Mouse (Mus musculus) A20 (cell line): ENCODE measurements around the gene Sub1.

Experiments used
- DNase-seq: peaks from one replicate; pipeline ENCODE4 v3.0.0-alpha.2; 2011; ENCODE audit warnings: low read depth, low spot score

Sub1 gene

DNA sequence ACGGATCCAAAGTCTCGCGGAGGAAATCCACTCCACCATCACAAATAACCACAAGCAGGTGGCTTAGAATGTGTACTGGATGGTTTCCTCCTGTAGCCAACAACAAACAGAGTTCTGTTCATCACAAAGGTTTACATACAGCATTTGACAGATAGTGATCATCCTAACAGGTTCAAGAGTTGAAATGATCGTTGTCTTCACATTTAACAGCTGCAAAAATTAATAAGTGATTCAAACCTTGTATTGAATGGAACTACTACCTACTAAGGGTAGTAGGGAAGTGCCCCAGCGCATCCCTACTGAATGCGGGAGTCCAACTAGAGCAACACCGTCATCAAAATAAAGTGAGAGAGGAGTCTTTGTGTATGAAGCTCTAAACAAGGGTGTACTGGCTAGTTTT, at the start of gene Sub1:
Gene Sub1 (minus strand): TSS at position 101 of the 400 bp plus-strand sequence.
- no peak for DNase-seq

DNA sequence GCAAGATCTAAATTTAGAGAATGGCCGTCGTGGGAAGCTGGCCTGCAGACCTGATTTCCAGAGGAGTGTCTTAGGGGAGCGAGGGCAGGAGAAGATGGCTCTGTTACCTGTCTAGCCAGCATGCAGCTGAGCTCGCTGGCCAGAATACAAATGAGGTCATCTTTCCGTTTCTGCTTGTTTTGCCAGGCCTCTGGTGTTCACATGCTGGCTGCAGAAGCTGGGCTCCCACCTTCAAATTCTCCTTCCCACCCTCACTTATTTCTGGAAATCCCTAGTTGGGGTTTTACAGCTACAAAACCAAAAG, 43.6 kb upstream of the Sub1 start:
- DNase-seq = no peak

DNA sequence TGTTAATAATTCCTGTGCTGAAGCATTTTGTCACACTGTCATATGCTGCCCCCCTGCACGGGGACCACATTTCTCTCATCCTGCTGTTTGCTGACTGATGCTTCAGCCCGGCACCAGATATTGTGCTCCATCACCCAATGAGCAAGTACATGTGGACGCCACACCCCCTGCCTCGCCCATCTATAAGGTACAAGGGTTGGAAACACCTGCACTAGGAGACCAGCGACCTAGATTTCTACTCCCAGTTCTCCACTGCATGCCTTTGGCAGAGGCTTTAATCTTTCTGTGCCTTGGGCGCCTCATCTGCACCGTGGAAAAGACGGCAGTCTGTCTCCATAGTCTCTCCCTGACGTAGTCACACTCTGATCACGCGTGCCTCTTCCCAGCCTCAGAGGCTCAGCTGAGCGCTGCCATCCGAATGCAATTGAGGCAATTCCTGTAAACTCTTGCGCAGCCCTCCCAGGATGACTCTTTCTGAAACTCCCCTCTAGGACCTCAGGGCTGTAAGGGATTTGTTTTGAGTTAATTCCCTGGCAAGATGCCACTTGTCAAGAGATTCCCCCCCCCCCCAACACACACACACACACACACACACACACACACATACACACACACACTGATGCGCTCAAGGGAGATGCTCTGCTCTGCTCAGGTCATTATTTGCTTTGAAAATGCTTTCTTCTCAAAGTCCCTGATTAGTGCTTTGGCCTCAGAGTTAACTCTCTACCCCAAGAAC, 43.1 kb upstream of the Sub1 start:
- DNase-seq = no peak

DNA sequence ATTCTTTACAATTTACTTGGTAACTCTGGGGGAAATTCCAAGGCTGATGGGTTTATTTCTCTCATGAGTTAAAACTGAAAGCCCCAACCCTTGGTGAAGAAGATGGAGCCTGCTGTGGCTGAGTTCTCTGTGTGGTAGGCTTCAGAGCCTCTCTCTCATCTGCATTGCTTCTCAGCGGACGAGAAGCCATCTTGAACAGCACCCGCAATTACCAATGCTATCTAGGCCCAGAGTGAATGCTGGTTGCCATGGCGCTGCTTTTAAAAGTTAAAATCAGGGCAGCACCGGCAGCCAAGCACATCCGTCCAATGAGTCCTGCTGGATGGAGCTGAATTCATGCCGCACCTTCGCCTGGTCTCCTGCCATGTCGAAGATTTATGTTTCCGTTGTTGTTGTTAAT, 42.5 kb upstream of the Sub1 start:
- DNase-seq = no peak

DNA sequence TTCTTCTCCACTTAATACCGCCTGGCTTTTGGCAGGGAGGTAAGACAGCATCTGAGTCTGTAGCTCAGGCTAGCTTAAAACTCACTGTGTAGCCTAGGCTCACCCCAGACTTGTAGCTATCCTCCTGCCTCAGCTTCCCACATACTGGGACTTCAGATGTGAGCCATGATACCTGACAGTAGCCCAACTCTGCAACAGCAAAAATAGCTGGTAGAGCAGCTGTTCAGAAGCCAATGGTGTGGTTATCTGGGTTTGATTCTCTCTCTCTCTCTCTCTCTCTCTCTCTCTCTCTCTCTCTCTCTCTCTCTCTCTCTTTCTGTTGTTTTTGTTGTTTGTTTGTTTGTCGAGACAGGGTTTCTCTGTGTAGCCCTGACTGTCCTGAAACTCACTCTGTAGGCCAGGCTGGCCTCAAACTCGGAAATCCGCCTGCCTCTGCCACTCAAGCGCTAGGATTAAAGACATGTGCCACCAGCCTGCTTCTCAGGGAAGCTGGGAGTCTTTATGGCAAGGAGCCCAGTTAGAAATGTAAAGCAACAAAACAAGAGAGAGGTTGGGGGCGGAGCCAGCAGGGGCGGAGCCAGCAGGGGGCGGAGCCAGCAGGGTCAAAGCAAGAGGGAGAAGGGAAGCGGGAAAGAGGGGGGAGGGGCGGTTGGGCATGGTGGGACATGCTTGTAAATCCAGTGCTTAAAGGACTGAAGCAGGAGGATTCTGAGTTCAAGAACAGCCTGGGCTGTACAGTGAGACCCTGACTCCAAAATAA, 41.3 kb upstream of the Sub1 start:
- DNase-seq = no peak

DNA sequence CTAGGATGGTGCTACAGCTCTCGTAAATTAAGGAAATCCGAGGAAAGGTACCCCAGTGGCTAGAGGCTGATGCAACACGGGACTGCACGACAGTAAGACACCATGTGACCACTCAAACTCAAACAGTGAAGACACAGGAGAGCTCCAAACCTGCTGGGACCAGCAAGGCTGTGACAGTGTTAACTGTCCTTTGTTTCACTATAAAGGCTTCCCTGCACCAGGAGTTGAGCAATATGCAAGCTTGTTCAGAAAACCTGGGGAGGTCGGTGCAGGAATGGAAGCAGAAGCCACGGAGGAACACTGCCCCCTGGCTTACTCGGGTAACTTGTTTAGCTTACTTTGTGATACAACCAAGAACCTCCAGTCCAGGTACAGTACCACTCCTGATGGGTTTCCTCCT, 40.4 kb upstream of the Sub1 start:
- peak; percentile 54 for DNase-seq

DNA sequence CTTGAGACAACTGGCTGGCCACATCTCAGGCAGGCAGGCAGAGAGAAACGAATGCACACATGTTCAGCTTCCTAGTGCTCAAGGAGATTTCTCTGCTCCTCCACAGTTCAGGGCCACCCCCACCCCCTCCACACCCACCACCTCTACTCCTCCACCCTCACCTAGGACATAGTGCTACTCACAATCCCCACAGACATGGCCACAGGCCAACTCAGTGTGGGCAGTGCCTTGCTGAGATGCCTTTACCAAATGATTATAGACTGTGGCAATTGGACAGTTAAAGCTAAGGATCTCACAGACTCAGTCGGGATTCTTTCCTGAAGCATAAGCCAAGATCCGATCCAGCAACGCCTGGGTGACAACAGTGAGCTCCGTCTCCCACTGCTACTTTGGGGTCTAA, 39.9 kb upstream of the Sub1 start:
- no peak for DNase-seq

DNA sequence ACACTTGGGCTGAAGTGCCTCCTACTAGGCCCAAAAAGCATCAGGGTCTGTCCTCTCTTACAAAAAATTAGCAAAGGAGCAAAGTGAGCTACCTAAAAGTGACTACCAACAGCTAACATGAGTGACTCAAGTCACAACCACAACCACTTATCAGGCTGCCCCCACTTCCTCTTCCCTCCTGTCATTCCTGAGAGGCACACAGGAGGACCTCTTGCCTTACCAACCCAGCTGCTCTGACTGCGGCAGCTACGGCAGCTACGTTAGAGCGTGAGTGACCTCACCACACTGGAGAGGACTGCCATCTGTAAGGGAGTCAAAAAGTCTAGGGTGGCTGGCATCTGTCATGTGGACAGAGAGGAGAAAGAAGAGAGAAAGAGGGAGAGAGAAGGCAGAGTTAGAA, 37.5 kb upstream of the Sub1 start:
- DNase-seq = peak; percentile 35

DNA sequence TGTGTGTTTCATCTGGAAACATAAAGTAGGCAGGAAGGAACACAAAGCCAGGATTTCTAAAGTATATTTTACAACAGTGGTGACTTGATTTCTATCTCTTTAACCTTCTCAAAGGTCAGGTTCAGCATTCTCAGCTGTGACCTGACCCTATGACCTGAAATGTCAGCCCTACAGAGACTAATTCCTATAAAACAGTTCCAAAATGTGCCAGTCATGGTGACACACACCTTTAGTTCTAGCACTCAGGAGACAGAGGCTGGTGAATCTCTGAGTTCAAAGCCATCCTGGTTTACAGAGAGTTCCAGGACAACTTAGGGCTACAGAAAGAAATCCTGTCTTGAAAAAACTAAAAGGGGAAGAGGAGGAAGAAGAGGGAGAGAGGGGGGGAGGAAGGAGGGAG, 36.4 kb upstream of the Sub1 start:
- no peak for DNase-seq

DNA sequence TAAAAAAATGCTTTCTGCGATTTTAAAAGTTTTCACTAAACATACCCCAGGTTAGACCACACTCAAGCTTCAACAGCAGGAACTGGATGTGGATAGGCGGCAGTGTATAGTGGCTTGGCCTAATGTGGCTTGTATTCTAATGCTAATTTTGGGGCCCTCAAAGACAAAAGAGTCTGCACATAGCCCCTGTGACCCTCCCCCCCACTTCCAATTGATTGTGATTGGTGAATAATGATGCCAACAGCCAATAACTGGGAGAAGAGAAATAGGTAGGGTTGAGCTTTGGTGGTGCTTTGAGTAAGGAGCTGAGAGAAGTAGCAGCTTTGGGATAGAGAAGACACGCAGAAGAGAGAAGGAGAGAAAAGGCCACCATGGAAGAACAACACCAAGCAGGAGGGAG, 35.7 kb upstream of the Sub1 start:
- no peak for DNase-seq

DNA sequence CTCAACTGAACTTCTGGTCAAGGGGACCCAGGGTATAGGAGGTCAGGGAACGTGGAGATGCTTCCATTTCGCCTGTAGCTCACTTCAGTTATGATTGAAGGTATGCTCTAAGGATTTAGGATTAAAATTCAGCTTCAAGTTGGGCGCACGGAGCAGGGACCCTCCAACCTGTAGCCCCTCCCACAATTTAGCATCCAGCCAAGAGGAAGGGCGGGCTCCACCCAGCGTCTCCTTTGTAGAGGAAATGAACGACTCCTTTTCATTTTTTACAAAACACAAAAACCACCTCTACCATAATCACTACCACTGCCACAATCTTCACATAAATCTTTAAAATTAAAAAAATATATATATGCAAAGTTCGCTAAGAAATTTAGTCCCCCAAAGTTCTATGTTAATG, 35.1 kb upstream of the Sub1 start:
- DNase-seq = no peak

DNA sequence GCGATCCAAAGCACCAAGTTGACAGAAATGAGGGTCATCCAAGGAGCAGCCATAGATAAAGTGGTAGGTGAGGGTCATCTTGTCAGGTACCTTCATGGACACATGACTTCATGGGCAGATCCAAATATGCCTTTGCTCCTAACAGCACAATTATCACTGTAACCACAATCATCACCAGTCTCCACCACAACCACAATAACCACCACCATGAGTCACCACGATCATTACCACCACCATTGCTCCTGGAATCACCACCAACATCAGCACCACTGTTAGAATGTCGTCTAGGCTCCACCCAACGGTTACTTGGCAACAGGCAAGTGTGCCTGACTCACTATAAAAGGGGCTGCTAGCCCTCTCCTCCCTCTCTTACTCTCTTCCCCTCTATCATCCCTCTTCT, 33.4 kb upstream of the Sub1 start:
- DNase-seq = no peak

DNA sequence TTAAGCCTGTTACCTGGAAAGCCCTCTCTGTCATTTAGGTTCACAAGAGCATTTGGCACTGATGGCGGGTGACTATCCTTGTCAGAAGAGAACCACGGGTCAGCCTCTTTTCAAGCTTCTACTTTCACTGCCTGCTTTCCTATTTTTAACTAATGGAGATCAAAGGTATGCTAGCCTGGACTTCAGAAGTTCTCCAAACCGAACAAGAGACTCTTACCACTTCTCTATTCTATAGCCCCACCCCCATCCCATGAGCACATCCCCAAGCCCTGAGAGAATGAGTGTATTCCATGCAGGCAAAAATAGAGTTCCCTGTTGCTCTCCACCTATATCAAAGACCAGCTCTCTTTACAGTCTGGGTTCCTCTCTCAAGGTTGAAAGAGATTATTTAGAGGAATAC, 31.0 kb upstream of the Sub1 start:
- peak; percentile 26 for DNase-seq

DNA sequence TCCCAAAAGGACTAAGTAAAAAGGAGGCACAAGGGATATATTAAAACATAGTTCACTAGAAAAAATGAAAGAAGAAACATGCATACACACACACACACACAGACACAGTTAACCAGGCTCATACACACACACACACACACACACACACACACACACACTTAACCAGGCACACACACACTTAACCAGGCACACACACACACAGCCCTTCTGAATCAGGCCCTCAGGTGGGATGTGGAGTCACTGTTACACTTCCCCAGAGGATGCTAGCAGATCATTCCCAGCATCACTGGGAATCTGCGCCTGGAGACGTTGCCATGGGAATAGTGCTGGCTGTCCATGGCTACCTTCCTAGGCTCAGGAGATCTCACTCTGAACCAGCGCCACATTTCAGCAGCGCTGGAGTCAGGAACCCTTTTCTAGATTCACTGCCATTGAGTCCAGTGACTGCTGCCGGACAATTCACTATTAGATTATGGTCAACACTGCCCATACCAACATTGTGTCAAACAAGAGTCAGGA, 30.2 kb upstream of the Sub1 start:
- no peak for DNase-seq

DNA sequence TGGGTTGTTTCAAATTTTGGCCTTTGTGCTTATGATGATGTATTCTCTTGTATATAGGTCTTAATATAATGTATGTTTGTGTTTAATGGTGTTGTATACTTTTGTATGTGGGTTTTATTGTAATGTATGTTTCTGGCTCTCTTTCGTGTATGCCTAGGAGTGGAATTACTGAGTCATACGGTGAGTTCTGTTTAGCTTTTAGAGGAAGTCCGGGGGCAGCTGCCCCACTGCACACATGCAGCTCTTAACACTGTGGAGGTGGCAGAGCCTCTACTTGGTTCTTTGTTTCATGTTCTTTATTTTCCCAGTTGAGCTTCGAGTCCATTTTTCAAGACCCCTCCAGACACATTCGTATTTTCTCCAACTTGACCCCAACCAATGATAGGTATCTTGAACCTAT, 29.2 kb upstream of the Sub1 start:
- DNase-seq = peak; percentile 69

DNA sequence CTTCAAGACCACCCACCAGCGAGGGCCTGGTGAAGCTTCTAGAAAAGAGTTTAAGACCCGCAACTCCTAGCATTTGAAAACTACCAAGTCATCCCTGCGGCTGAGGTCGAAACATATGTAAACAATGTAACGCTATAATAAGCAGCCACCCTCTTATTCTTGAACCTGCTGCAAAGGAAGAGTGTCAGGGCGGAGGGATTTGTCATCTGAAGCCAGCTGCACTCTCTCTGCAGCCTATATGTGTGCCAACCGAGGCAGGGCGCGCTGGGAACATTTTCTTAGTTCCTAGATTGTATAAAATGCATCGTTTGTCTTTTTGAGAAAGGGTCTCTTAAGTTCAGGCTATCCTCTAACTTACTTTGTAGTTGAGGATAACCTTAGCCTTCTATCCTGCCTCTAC, 28.6 kb upstream of the Sub1 start:
- DNase-seq = no peak

DNA sequence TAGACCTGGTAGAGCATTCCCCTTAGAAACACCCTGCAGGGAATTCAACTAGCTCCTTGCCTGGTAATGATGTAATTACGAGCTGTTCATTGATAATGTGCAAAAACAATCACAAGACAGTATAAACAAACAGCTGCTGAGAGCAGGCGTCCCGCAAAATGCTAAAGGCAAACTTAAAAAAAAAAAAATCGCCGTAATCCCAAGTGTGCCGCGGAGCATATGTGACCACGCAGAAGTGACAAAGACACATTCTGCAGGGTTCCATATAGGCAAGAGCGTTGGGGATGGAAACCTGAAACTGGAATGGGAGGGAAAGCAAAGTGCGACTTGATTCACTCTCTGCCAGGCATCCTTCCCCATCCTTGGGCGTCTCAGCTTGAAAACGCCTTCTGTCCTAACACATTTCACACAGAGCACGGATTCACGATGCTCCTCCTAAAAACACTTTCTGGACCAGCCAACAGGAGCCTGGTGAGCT, 28.0 kb upstream of the Sub1 start:
- no peak for DNase-seq

DNA sequence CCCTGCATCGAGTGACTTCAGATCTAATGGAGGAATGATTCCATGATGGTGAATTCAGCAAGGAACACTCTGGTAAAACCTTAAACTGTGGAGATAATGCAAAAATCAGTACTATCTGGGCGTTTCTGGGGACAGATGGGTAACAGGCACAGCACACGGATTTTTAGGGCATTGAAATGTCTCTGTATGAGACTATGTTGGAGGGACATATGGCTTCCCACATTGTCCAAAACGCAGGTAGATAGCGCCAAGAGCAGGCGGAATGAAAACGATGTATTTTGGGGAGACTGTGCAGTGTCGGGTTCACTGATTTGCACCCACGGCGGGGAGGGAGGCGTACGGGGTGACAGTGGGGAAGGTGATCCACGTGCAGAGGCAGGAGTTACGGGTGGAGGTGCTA, 22.7 kb upstream of the Sub1 start:
- DNase-seq = no peak

DNA sequence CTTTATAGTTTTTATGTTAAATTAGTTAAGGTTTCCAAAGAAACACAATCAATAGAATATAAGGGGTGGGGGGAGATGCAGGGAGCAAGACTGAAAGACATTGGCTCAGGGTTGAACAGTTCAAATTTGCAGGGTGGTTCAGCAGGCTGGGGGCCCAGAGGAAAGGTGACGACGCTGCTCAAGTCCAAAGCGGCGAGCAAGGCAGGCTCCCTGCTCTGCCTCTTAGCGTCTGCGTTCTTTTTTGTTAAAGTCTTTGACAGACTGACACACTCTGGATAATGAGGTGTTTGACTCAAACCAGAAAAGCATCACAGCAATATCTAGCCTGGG, 21.6 kb upstream of the Sub1 start:
- no peak for DNase-seq

DNA sequence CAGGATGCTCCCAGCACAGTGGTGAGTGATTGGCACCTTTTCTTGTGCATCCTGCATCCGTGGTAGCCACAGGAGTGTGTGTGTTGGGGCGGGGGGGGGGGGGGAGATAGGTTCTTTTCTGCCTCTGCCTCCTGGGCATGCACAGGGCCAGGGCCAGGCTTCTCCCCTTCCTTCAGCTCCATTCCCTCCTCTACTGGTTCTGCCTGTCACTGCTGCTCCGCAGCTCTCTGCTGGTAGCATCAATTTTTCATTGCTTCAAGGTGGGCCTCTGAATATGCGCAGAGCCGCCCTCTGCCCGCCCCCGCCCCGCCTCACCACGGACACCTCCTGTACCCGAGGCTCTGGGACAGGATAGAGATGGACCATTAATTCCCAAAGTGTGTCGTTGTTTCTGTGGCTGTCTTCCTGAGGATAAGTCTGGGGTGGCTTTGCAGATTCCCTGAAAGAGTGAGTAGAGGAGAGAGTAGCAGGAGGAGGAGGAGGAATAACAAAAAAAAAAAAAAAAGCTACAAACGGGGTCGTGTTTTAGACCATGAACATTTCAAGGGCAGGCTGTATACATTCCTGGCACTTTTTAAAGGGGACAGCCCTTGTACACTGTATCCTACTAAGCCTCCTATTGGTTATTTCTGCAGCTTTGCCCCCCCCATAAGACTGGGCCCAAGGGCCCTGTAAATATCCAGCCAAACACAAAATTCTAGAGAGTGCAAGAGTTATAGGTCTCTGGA, 21.1 kb upstream of the Sub1 start:
- no peak for DNase-seq

DNA sequence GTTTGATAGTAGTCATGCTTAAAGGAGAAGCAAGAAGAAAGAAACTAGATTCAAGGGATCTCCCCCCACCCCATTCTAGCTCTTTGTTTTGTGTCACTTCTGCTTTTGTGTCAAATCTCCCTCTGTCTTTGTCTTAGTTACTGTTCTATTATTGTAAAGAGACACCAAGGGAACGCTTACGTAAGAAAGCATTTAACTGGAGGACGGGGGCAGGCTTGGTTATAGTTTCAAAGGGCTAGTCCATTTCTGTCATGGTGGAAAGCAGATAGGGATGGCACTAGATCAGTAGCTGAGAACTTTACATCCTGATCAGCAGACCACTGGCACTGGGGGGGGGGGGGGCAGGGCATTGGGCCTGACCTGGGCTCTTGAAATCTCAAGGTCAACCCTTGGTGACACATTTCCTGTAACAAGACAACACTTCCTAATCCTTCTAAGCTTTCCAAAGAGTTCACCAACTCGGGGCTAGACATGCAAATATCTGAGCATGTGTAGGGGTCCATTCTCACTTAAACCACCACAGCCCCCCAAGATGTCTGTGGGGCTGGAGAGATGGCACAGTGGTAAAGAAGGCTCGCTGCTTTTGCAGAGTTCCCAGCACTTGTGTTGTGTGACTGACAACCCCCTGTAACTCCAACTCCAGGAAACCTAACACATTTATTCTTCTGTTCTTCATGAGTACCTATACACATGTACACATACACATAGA, 17.6 kb upstream of the Sub1 start:
- DNase-seq = peak; percentile 87
